Mouse (Mus musculus) limb, embryonic 11.5 days (tissue): ENCODE data around the gene Rfx1. TPM values are rescaled to one million over a fixed set of nuclear protein-coding genes. Genes with fewer than 3 reads are reported as not detected.
A peak's percentile ranks its signal among the peaks of the same experiment; 100 is the strongest.

ENCODE experiments used
- ATAC-seq: fragments of 200-750 bp; cut with Nextera tagmentation; 2 replicates; pipeline ENCODE4 v1.8.0; 2017; ENCODE audit warnings: low read depth; ENCODE audit not compliant: insufficient number of reproducible peaks, low FRiP score, low TSS enrichment
- DNase-seq: peaks from one replicate; pipeline ENCODE4 v3.0.0-alpha.2; 2015; ENCODE audit warnings: low spot score
- H3K27ac ChIP-seq: fragments of 300-500 bp; sonication (generic); replicated peaks from 2 replicates; pipeline ENCODE4 v1.5.1; 2014; ENCODE audit warnings: low read depth, mild to moderate bottlenecking, low read length
- H3K27me3 ChIP-seq: fragments of 300-500 bp; sonication (generic); 2 replicates; pipeline ENCODE4 v1.6.1; 2014; ENCODE audit warnings: mild to moderate bottlenecking, low read length, mixed read lengths; ENCODE audit not compliant: control insufficient read depth, insufficient read depth
- H3K36me3 ChIP-seq: fragments of 300-500 bp; sonication (generic); 2 replicates; pipeline ENCODE4 v1.6.1; 2014; ENCODE audit warnings: mild to moderate bottlenecking, low read length, moderate library complexity, mixed read lengths; ENCODE audit not compliant: control insufficient read depth, insufficient read depth
- H3K4me1 ChIP-seq: fragments of 300-500 bp; sonication (generic); 2 replicates; pipeline ENCODE4 v1.6.1; 2014; ENCODE audit warnings: low read length, mixed read lengths; ENCODE audit not compliant: control insufficient read depth, insufficient read depth
- H3K4me2 ChIP-seq: fragments of 300-500 bp; sonication (generic); 2 replicates; pipeline ENCODE4 v1.6.1; 2014; ENCODE audit warnings: low read depth, mild to moderate bottlenecking, moderate library complexity; ENCODE audit not compliant: severe bottlenecking
- H3K4me3 ChIP-seq: fragments of 300-500 bp; sonication (generic); 2 replicates; pipeline ENCODE4 v1.5.1; 2014; ENCODE audit warnings: low read depth, low read length
- H3K9ac ChIP-seq: fragments of 300-500 bp; sonication (generic); 2 replicates; pipeline ENCODE4 v1.6.1; 2014; ENCODE audit warnings: mild to moderate bottlenecking, low read length
- H3K9me3 ChIP-seq: fragments of 300-500 bp; sonication (generic); 2 replicates; pipeline ENCODE4 v1.6.1; 2016; ENCODE audit warnings: low read length; ENCODE audit not compliant: control insufficient read depth
- WGBS: fragments of 180-500 bp; shearing (Covaris S2); extraction: QIAGEN DNeasy Blood & Tissue Kit; methylation state at CpG from one replicate; pipeline ENCODE4 v1.1.7; 2014; 5-methylcytosine and 5-hydroxymethylcytosine counted together
- polyA plus RNA-seq: library from polyadenylated mRNA; unstranded; fragments of >200 nt; fragmentation: Nextera tagmentation; extraction: Ambion mirVana; gene quantifications from 2 replicates; pipeline ENCODE4 v1.2.1, GENCODE M21; 2014

Gene Rfx1
- polyA plus RNA-seq, 1 experiment from 2014 or later = 11.9 TPM

DNA sequence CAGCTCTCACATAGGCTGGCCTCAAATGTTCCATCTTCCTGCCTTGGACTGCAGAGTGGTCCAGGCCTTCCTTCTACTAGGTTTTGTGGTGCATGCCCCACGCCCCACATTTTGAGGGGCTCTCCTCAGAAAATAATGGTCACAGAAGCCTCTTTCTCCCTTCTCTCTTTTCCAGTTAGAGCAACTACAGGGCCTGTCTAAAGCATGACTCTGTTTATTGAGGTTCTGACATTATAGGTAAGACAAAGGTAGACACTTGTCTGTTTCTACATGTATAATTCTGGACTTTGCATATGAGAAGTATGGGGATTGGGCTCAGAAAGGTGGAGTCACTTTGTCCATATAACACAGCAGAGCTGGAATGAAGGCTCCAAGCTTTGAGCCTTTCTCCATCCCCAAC is 1.6 kb upstream of the Rfx1 start, which contains the start of gene Gm10643:
Gene Gm10643, minus strand, starts transcription at position 101 of the 400 bp plus-strand sequence.
- H3K4me1 ChIP-seq = peaks cover 6% of the 10 kb centered on the region
- H3K27ac ChIP-seq = no peak within 1 kb of the TSS; the same call in 1 of the 2 replicates
- peak within 1 kb of the TSS; percentile 44 for H3K4me3 ChIP-seq
- WGBS = 94% methylated on average over 1 of the region's 1 CpGs
- H3K9ac ChIP-seq = peak within 1 kb of the TSS; percentile 55
- no peaks in the 10 kb centered on the region for H3K9me3 ChIP-seq
- no peak for DNase-seq
- no peak for ATAC-seq
- no peaks in the 10 kb centered on the region for H3K27me3 ChIP-seq
- no peaks in the 10 kb centered on the region for H3K36me3 ChIP-seq
- peak within 1 kb of the TSS; percentile 60 for H3K4me2 ChIP-seq

DNA sequence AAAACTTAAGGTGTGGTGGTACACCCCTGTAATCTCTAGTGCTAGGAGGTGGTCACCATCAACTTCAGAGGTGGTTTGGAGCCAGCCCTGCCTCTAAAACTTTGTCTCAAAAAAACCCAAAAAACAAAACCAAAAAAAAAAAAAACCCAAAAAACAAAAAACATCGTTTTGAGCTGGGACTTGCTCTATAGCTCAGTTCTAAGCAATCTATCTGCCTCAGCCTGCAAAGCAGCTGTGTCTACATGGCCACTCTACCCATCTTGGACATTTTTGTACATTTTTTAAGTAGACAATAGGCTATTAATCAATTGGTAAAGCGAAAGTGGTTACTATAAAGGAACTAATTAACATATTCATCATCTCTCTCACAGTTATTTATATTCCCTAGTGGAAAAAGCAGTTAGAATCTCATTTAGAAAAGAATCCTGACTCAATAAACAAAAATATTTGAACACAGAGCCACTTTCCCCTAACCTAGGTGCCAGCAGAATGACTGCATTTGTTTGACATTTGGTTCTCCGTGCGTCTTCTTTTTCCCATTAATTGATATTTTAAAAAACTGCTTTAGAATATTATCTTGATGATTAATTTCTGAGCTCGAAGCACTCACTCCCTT is 1.1 kb upstream of the Rfx1 start:
- peaks cover 6% of the 10 kb centered on the region for H3K4me1 ChIP-seq
- no peaks in the 10 kb centered on the region for H3K9me3 ChIP-seq
- H3K4me2 ChIP-seq = peak overlapping the region; percentile 60
- 30% methylated on average over 5 of the region's 5 CpGs for WGBS
- H3K9ac ChIP-seq = peak overlapping the region; percentile 55
- DNase-seq (no peak), ATAC-seq (no peak)
- H3K36me3 ChIP-seq = no peaks in the 10 kb centered on the region
- no peaks in the 10 kb centered on the region for H3K27me3 ChIP-seq
- peak overlapping the region; percentile 44 for H3K4me3 ChIP-seq
- H3K27ac ChIP-seq = no peak overlapping the region; the same call in 1 of the 2 replicates

DNA sequence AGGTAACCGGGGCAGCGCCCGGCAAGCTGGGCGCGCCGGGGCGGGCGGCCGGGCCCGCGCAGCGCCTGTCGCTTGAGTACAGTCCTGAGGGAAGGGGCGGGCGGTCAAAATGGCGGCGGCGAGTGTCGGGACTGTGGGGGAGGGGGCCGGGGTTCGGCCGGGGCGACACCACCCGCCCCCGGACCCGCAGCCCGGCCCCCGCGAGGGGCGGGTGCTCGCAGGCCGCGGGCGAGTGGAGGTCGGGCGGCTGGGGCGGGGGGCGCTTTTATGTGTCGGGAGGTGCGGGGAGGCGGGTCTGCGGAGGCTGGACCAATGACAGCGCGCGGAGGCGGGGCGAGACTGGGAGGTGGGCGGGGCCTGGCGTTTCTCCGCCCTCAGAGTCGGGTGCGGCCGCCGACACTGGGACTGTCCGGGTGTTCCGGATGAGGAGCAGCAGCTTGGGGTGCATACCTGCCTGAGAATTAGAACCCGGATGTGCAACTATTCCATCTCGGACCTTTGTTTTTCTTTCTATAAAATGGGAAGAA is 476 bp downstream of the Rfx1 start:
- no peaks in the 10 kb centered on the region for H3K27me3 ChIP-seq
- H3K9me3 ChIP-seq = no peaks in the 10 kb centered on the region
- 1% methylated on average over 52 of the region's 58 CpGs for WGBS

DNA sequence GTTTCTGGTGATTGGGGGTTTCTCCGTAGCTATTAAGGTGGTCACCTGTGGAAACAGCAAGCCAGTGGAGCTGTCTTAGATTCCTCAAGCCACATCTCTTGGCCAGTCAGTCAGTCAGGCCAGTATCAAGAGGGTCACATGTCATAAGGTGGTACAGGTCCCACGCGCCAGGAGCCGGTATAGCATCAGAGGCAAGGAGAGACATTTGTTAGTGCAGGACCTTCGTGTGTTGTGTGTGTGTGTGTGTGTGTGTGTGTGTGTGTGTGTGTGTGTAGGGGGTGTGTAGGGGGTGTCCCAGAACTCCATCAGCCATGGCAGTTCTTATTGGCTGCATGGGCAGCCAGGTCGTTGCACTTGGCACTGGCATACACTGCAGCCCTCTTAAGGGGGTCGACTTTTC is 1.3 kb downstream of the Rfx1 start:
- no peaks in the 10 kb centered on the region for H3K27me3 ChIP-seq
- H3K27ac ChIP-seq = no peak overlapping the region
- H3K4me2 ChIP-seq = peak overlapping the region; percentile 37
- WGBS = 89% methylated on average over 7 of the region's 7 CpGs
- ATAC-seq = no peak
- H3K9ac ChIP-seq = no peak overlapping the region
- H3K4me3 ChIP-seq = peak overlapping the region; percentile 79; the same call in 1 of the 2 replicates
- no peak for DNase-seq
- H3K4me1 ChIP-seq = peaks cover 6% of the 10 kb centered on the region
- H3K9me3 ChIP-seq = no peaks in the 10 kb centered on the region
- no peaks in the 10 kb centered on the region for H3K36me3 ChIP-seq

More for the DNA sequence above, 476 bp downstream of the Rfx1 start:
- peak overlapping the region; percentile 92 for H3K27ac ChIP-seq
- no peaks in the 10 kb centered on the region for H3K36me3 ChIP-seq
- H3K9ac ChIP-seq = peak overlapping the region; percentile 76
- peaks cover 6% of the 10 kb centered on the region for H3K4me1 ChIP-seq
- DNase-seq = peak; percentile 96
- peak; percentile 70 for ATAC-seq
- peak overlapping the region; percentile 37 for H3K4me2 ChIP-seq
- H3K4me3 ChIP-seq = peak overlapping the region; percentile 79

DNA sequence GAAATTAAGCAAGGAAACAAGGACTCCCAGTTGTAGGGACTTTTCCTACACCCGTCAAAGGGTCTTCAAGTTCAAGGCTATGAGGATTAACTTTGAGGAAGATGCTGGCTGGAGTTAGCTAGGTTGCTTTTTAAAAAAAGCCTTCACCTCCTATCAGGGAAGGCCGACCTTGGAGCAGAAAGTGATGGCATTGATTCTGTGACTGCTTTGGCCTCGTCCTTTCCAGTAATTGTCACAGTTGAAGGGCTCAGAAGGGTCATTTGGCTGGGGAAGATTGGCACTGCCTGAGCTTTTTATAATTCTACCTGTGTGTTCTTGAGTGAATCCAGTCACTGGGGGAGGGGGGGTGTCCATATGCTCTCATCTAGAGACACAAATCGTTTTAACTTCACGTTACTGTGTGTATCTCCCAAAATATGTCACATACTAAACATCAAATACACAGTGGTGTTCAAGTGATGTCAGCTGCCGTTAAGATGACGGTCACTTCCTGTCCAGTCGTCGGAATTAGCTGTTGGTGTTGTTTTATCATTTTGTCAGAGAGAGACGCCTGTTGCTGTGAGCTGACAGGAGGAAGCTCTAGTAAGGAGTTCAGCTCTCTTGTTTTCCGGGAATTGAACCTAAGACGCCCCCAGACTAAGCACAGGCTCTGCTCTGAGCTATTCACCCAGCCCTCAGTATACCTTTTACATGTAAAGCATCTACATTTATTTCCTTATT is 1.8 kb downstream of the Rfx1 start:
- H3K4me3 ChIP-seq = no peak overlapping the region
- 58% methylated on average over 12 of the region's 12 CpGs for WGBS

DNA sequence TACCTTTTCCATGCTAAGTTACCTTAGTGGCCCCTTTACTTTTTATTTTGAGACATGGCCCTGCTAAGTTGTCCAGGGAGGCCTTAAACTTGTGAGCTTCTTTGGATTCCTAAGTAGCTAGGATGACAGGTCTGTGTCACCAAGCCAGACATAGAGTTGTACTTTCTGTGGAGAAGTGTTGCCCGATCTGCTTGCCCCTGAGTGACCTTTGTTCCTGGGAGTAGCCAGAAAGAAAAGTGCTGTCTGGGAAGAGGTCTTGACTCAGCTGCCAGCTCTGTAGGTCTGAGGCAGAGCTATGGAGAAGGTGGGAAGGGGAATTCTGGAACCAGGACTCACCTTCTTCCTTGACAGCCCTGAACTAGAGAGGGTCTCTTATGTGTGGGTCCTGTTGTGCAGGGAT is 2.5 kb downstream of the Rfx1 start:
- 52% methylated on average over 1 of the region's 1 CpGs for WGBS
- H3K9ac ChIP-seq = no peak overlapping the region
- no peaks in the 10 kb centered on the region for H3K9me3 ChIP-seq
- ATAC-seq (no peak), DNase-seq (no peak)
- no peaks in the 10 kb centered on the region for H3K27me3 ChIP-seq
- H3K4me1 ChIP-seq = peaks cover 6% of the 10 kb centered on the region
- H3K4me2 ChIP-seq = no peak overlapping the region
- H3K36me3 ChIP-seq = peaks cover under 1% of the 10 kb centered on the region; the same call in 1 of the 2 replicates
- H3K4me3 ChIP-seq = no peak overlapping the region
- no peak overlapping the region for H3K27ac ChIP-seq

More for the DNA sequence above, 1.8 kb downstream of the Rfx1 start:
- no peak overlapping the region for H3K27ac ChIP-seq
- H3K27me3 ChIP-seq = no peaks in the 10 kb centered on the region
- no peak overlapping the region for H3K9ac ChIP-seq
- H3K4me1 ChIP-seq = peaks cover 6% of the 10 kb centered on the region
- no peak overlapping the region for H3K4me2 ChIP-seq
- ATAC-seq (no peak), DNase-seq (no peak)
- no peaks in the 10 kb centered on the region for H3K9me3 ChIP-seq
- H3K36me3 ChIP-seq = no peaks in the 10 kb centered on the region

DNA sequence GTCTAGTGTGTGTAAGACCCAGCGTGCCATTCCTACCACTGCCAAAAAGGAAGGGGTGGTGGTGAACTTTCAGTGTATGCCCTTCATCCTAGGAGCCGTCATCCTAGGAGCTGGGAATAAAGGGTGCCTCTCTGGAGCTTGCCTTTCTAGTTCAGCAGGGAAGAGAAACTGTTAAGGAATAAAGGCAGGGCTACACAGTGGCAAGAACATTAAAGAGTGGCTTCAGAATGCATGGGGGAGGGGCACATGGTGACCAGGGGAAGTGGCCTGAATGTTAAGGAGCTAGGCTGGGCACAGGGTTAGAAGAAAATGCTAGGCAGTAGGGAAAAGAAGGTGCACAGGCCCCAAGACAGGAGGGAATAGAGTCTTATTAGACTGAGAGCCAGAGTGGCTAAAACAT is 3.1 kb downstream of the Rfx1 start:
- 89% methylated on average over 2 of the region's 2 CpGs for WGBS
- Histone ChIP-seq H3K4me1 (peaks cover 6% of the 10 kb centered on the region), H3K36me3 (peaks cover 3% of the 10 kb centered on the region; the same call in 1 of the 2 replicates), H3K4me2 (0 out of 2 replicates have a peak overlapping the region, but pooled peaks have one; percentile 10), H3K27ac (no peak overlapping the region), H3K9ac (no peak overlapping the region), H3K4me3 (no peak overlapping the region), H3K9me3 (no peaks in the 10 kb centered on the region), H3K27me3 (no peaks in the 10 kb centered on the region)
- no peak for ATAC-seq
- no peak for DNase-seq

DNA sequence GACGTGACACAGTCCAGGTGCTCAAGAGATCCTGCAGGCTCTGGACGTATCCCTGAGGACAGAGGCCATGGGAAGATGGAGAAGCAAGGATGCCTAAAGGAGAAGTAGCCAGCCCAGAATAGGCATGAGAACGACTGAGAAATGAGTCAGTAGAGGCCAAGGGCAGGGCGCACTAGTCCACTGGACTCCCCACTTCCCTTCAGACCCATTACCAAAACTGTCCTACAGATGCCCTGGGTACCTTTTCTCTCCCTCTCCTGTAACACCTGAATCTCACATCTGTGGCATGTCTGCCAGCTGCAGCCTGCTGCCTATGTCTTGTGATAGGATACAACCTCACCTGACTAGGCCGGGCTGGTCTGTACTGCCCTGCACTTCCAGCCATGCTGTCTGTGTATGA is 3.6 kb downstream of the Rfx1 start:
- Histone ChIP-seq H3K9ac (no peak overlapping the region), H3K4me3 (no peak overlapping the region), H3K4me1 (peaks cover 6% of the 10 kb centered on the region), H3K4me2 (0 out of 2 replicates have a peak overlapping the region, but pooled peaks have one; percentile 10), H3K27me3 (no peaks in the 10 kb centered on the region), H3K36me3 (peaks cover 3% of the 10 kb centered on the region; the same call in 1 of the 2 replicates), H3K27ac (no peak overlapping the region), H3K9me3 (no peaks in the 10 kb centered on the region)
- no peak for DNase-seq
- WGBS = 82% methylated on average over 5 of the region's 5 CpGs
- ATAC-seq = no peak
